Mouse (Mus musculus): Measurements from ENCODE around the gene Asb3. TPM values are rescaled to one million over a fixed set of nuclear protein-coding genes. Genes with fewer than 3 reads are reported as not detected.

Asb3 gene
- total RNA-seq, 1 experiment from 2014 or later, result 18.7 TPM

Other genes with a start within 250 kb of the Asb3 start
- 3.9 and 5.0 TPM in 2 replicates for gene Acyp2, start 235.8 kb upstream of the Asb3 start, total RNA-seq (2017)
- 49.1 and 50.7 TPM in 2 replicates for gene Psme4, start 113.7 kb upstream of the Asb3 start, total RNA-seq (2017)
- gene Gpr75, start 58 bp upstream of the Asb3 start, total RNA-seq (2017), result not detected in 2 replicates
- 17.3 and 32.5 TPM in 2 replicates for gene Erlec1, start 68.9 kb downstream of the Asb3 start, total RNA-seq (2017)
- gene Chac2, start 100.9 kb downstream of the Asb3 start, total RNA-seq (2017), result 16.8 and 19.2 TPM in 2 replicates

All from hematopoietic stem cell, adult 5-6 weeks (primary cell).